Mouse (Mus musculus): Measurements from ENCODE around the gene Sco2. TPM values are rescaled to one million over a fixed set of nuclear protein-coding genes. Genes with fewer than 3 reads are reported as not detected.

The Sco2 gene
- polyA plus RNA-seq, 1 experiment: 60.3 TPM

GRCm38 (mm10) chr15:89354455-89354854, 19.2 kb downstream of the Sco2 start:
- TF ChIP-seq POLR2A (IDR thresholded peaks at IDR 0.05; ENCODE audit: borderline replicate concordance, insufficient read depth, low read length): no peak
- TF ChIP-seq CTCF (IDR thresholded peaks at IDR 0.05; ENCODE audit: borderline replicate concordance, insufficient read depth, low read depth, low read length): no peak
- peak in 1 of 2 experiments; percentile 33 for DNase-seq
- H3K4me1 ChIP-seq (ENCODE audit: control insufficient read depth, insufficient read depth, low read length): peaks cover 5% of the 10 kb centered on the region; the same call in 1 of the 2 replicates
- H3K27ac ChIP-seq (ENCODE audit: insufficient read depth, low read length): no peak overlapping the region
- H3K27me3 ChIP-seq (ENCODE audit: control insufficient read depth, insufficient read depth, low read length): no peaks in the 10 kb centered on the region
- peak overlapping the region; percentile 92 for H3K4me3 ChIP-seq (replicated peaks; ENCODE audit: insufficient read depth, low read depth, low read length)
- 49% methylated on average over 7 of the region's 7 CpGs for WGBS

- no peak for DNase-seq
- peaks cover 5% of the 10 kb centered on the region; the same call in 1 of the 2 replicates for H3K4me1 ChIP-seq (ENCODE audit: control insufficient read depth, insufficient read depth, low read length)
- no peak overlapping the region for H3K4me3 ChIP-seq (replicated peaks; ENCODE audit: insufficient read depth, low read depth, low read length)
- TF ChIP-seq POLR2A (IDR thresholded peaks at IDR 0.05; ENCODE audit: borderline replicate concordance, insufficient read depth, low read length) (no peak), CTCF (IDR thresholded peaks at IDR 0.05; ENCODE audit: borderline replicate concordance, insufficient read depth, low read depth, low read length) (no peak)
- no peaks in the 10 kb centered on the region for H3K27me3 ChIP-seq (ENCODE audit: control insufficient read depth, insufficient read depth, low read length)
- no peak overlapping the region for H3K27ac ChIP-seq (ENCODE audit: insufficient read depth, low read length)
- 83% methylated on average over 16 of the region's 16 CpGs for WGBS
These were observed 19.8 kb downstream of the Sco2 start for GRCm38 (mm10) chr15:89353837-89354236.

GRCm38 (mm10) chr15:89352795-89353194, 20.9 kb downstream of the Sco2 start:
- no peaks in the 10 kb centered on the region for H3K27me3 ChIP-seq (ENCODE audit: control insufficient read depth, insufficient read depth, low read length)
- WGBS: 92% methylated on average over 12 of the region's 12 CpGs
- H3K27ac ChIP-seq (ENCODE audit: insufficient read depth, low read length): no peak overlapping the region
- DNase-seq: no peak
- no peak overlapping the region for H3K4me3 ChIP-seq (replicated peaks; ENCODE audit: insufficient read depth, low read depth, low read length)
- H3K4me1 ChIP-seq (ENCODE audit: control insufficient read depth, insufficient read depth, low read length): peaks cover 5% of the 10 kb centered on the region; the same call in 1 of the 2 replicates
- TF ChIP-seq CTCF (IDR thresholded peaks at IDR 0.05; ENCODE audit: borderline replicate concordance, insufficient read depth, low read depth, low read length) (no peak), POLR2A (IDR thresholded peaks at IDR 0.05; ENCODE audit: borderline replicate concordance, insufficient read depth, low read length) (no peak)

GRCm38 (mm10) chr15:89352054-89352453, 21.6 kb downstream of the Sco2 start:
- H3K27me3 ChIP-seq (ENCODE audit: control insufficient read depth, insufficient read depth, low read length): no peaks in the 10 kb centered on the region
- no peak for DNase-seq
- H3K4me3 ChIP-seq (replicated peaks; ENCODE audit: insufficient read depth, low read depth, low read length): no peak overlapping the region
- H3K4me1 ChIP-seq (ENCODE audit: control insufficient read depth, insufficient read depth, low read length): peaks cover 5% of the 10 kb centered on the region; the same call in 1 of the 2 replicates
- H3K27ac ChIP-seq (ENCODE audit: insufficient read depth, low read length): no peak overlapping the region
- TF ChIP-seq CTCF (IDR thresholded peaks at IDR 0.05; ENCODE audit: borderline replicate concordance, insufficient read depth, low read depth, low read length): no peak
- 89% methylated on average over 14 of the region's 14 CpGs for WGBS

- Histone ChIP-seq H3K27ac (ENCODE audit: insufficient read depth, low read length) (no peak overlapping the region), H3K27me3 (ENCODE audit: control insufficient read depth, insufficient read depth, low read length) (no peaks in the 10 kb centered on the region), H3K4me1 (ENCODE audit: control insufficient read depth, insufficient read depth, low read length) (peaks cover 5% of the 10 kb centered on the region; the same call in 1 of the 2 replicates), H3K4me3 (replicated peaks; ENCODE audit: insufficient read depth, low read depth, low read length) (no peak overlapping the region)
- WGBS: 71% methylated on average over 15 of the region's 15 CpGs
- DNase-seq: no peak
- no peak for TF ChIP-seq CTCF (IDR thresholded peaks at IDR 0.05; ENCODE audit: borderline replicate concordance, insufficient read depth, low read depth, low read length)
- no peak for TF ChIP-seq POLR2A (IDR thresholded peaks at IDR 0.05; ENCODE audit: borderline replicate concordance, insufficient read depth, low read length)
These were observed 22.3 kb downstream of the Sco2 start for GRCm38 (mm10) chr15:89351302-89351701.

- TF ChIP-seq CTCF (IDR thresholded peaks at IDR 0.05; ENCODE audit: borderline replicate concordance, insufficient read depth, low read depth, low read length) (no peak), POLR2A (IDR thresholded peaks at IDR 0.05; ENCODE audit: borderline replicate concordance, insufficient read depth, low read length) (no peak)
- WGBS: 81% methylated on average over 5 of the region's 5 CpGs
- no peak overlapping the region for H3K4me3 ChIP-seq (replicated peaks; ENCODE audit: insufficient read depth, low read depth, low read length)
- no peak for DNase-seq
- peaks cover 5% of the 10 kb centered on the region; the same call in 1 of the 2 replicates for H3K4me1 ChIP-seq (ENCODE audit: control insufficient read depth, insufficient read depth, low read length)
- no peaks in the 10 kb centered on the region for H3K27me3 ChIP-seq (ENCODE audit: control insufficient read depth, insufficient read depth, low read length)
- no peak overlapping the region for H3K27ac ChIP-seq (ENCODE audit: insufficient read depth, low read length)
These were observed 23.2 kb downstream of the Sco2 start for GRCm38 (mm10) chr15:89350447-89350846.

- H3K27me3 ChIP-seq (ENCODE audit: control insufficient read depth, insufficient read depth, low read length): no peaks in the 10 kb centered on the region
- no peak overlapping the region for H3K4me3 ChIP-seq (replicated peaks; ENCODE audit: insufficient read depth, low read depth, low read length)
- no peaks in the 10 kb centered on the region for H3K4me1 ChIP-seq (ENCODE audit: control insufficient read depth, insufficient read depth, low read length)
- DNase-seq: no peak
- no peak for TF ChIP-seq POLR2A (IDR thresholded peaks at IDR 0.05; ENCODE audit: borderline replicate concordance, insufficient read depth, low read length)
- peak; percentile 33; the same call in 1 of the 2 replicates for TF ChIP-seq CTCF (IDR thresholded peaks at IDR 0.05; ENCODE audit: borderline replicate concordance, insufficient read depth, low read depth, low read length)
- no peak overlapping the region for H3K27ac ChIP-seq (ENCODE audit: insufficient read depth, low read length)
- WGBS: 82% methylated on average over 3 of the region's 3 CpGs
These were observed 30.3 kb downstream of the Sco2 start for GRCm38 (mm10) chr15:89343325-89343724.

GRCm38 (mm10) chr15:89341678-89342077, 32.0 kb downstream of the Sco2 start:
- no peak overlapping the region for H3K27ac ChIP-seq (ENCODE audit: insufficient read depth, low read length)
- H3K27me3 ChIP-seq (ENCODE audit: control insufficient read depth, insufficient read depth, low read length): no peaks in the 10 kb centered on the region
- DNase-seq: no peak
- TF ChIP-seq POLR2A (IDR thresholded peaks at IDR 0.05; ENCODE audit: borderline replicate concordance, insufficient read depth, low read length) (no peak), CTCF (IDR thresholded peaks at IDR 0.05; ENCODE audit: borderline replicate concordance, insufficient read depth, low read depth, low read length) (no peak)
- no peak overlapping the region for H3K4me3 ChIP-seq (replicated peaks; ENCODE audit: insufficient read depth, low read depth, low read length)
- no peaks in the 10 kb centered on the region for H3K4me1 ChIP-seq (ENCODE audit: control insufficient read depth, insufficient read depth, low read length)
- 36% methylated on average over 1 of the region's 1 CpGs for WGBS

Data from cerebellum, adult 2 months (tissue).